Mouse (Mus musculus) lung, embryonic 14.5 days (tissue): ENCODE measurements around the gene Sema5a. TPM values are rescaled to one million over a fixed set of nuclear protein-coding genes. Genes with fewer than 3 reads are reported as not detected.

Experiments used
- ATAC-seq: fragments of 200-750 bp; cut with Nextera tagmentation; 2 replicates; pipeline ENCODE4 v1.8.0; 2017; ENCODE audit warnings: mild to moderate bottlenecking, moderate TSS enrichment, moderate library complexity; ENCODE audit not compliant: insufficient read depth
- DNase-seq: peaks from one replicate; pipeline ENCODE4 v3.0.0-alpha.2; 2015
- H3K27ac ChIP-seq: fragments of 300-500 bp; sonication (generic); 2 replicates; pipeline ENCODE4 v1.5.1; 2014; ENCODE audit warnings: low read depth, mild to moderate bottlenecking, moderate library complexity
- H3K27me3 ChIP-seq: fragments of 300-500 bp; sonication (generic); 2 replicates; pipeline ENCODE4 v1.6.1; 2014; ENCODE audit warnings: low read length, control low read depth; ENCODE audit not compliant: insufficient read depth
- H3K36me3 ChIP-seq: fragments of 300-500 bp; sonication (generic); 2 replicates; pipeline ENCODE4 v1.6.1; 2014; ENCODE audit warnings: control low read depth; ENCODE audit not compliant: insufficient read depth
- H3K4me1 ChIP-seq: fragments of 300-500 bp; sonication (generic); 2 replicates; pipeline ENCODE4 v1.6.1; 2014; ENCODE audit warnings: antibody characterized with exemption, control low read depth; ENCODE audit not compliant: insufficient read depth
- H3K4me2 ChIP-seq: fragments of 300-500 bp; sonication (generic); 2 replicates; pipeline ENCODE4 v1.6.1; 2014; ENCODE audit warnings: mild to moderate bottlenecking
- H3K4me3 ChIP-seq: fragments of 300-500 bp; sonication (generic); 2 replicates; pipeline ENCODE4 v1.5.1; 2014; ENCODE audit warnings: low read depth, low read length
- H3K9ac ChIP-seq: fragments of 300-500 bp; sonication (generic); 2 replicates; pipeline ENCODE4 v1.6.1; 2014
- H3K9me3 ChIP-seq: fragments of 300-500 bp; sonication (generic); 2 replicates; pipeline ENCODE4 v1.6.1; 2016; ENCODE audit warnings: low read depth, low read length, control low read depth
- CTCF ChIP-seq: IDR thresholded peaks from 2 replicates; pipeline ENCODE4 v1.5.1; 2016; ENCODE audit warnings: antibody characterized with exemption, low read depth
- WGBS: fragments of 180-500 bp; shearing (Covaris S2); extraction: QIAGEN DNeasy Blood & Tissue Kit; methylation state at CpG from one replicate; pipeline ENCODE4 v1.1.7; 2014; 5-methylcytosine and 5-hydroxymethylcytosine counted together
- polyA plus RNA-seq: library from polyadenylated mRNA; unstranded; fragments of >200 nt; fragmentation: Nextera tagmentation; extraction: Ambion mirVana; gene quantifications from 2 replicates; pipeline ENCODE4 v1.2.1, GENCODE M21; 2014

The Sema5a gene
- polyA plus RNA-seq, 1 experiment from 2014 or later: 17.9 TPM

DNA sequence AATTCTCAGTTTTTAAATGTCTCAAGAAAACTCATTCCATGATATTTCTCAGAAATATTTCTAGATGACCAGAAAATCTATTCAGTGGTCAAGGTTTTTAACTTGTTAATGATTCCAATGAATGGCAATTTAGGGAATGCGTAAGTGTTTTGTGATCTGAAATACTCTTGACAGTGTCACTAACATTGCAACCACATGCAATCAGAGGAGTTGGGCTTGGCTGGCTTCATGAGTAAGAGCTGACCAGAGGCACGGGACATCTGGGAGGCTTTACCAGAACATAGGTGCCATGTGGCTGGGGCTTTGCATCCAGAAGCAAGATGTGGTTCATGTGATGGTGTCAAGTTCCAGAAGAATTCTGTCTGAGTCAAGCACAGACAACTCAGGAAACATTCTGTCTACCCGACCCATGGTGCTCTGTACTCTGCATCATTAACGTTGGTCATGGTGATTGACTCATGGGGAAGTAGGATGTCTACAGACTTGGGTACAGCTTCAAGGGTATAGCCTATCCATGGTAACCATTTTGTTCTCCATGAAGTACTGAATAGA is 138.4 kb downstream of the Sema5a start:
- DNase-seq (no peak), ATAC-seq (no peak)
- Histone ChIP-seq H3K27me3 (no peaks in the 10 kb centered on the region), H3K27ac (no peak overlapping the region), H3K36me3 (no peaks in the 10 kb centered on the region), H3K4me2 (no peak overlapping the region), H3K4me1 (no peaks in the 10 kb centered on the region), H3K9me3 (no peaks in the 10 kb centered on the region), H3K9ac (no peak overlapping the region), H3K4me3 (no peak overlapping the region)
- no peak for TF ChIP-seq CTCF
- 82% methylated on average over 4 of the region's 4 CpGs for WGBS

DNA sequence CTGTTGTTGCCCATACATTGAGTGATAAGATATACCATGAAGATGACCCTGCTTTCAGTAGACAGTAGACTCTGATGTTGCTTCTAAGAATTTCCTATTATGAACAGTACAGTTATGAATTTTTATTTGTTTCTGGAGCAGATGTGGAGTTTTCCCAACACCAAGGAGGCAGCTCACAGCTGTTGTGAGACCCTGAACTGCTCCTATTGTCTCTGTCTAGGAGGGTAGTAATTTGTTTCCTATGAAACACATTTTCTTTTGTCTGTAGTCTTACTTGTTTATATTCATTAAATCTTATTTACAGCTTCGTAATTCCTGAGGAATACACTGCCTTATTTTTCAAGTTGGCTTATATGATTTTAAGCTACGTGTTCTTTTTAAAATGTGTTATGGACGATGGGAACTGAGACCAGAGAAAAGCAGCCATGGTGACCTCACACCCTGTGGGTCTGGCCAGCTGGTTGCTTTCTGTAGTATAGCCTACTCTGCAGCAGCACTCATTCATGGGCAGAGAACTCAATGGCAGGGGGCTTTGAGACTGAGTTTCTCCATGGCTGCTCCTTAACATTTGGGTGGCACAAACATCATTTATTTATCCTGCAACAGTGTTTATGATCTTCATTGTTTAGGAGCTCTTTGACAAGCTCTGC is 151.8 kb downstream of the Sema5a start:
- Histone ChIP-seq H3K4me1 (no peaks in the 10 kb centered on the region), H3K9me3 (no peaks in the 10 kb centered on the region), H3K27ac (no peak overlapping the region), H3K4me2 (no peak overlapping the region), H3K4me3 (no peak overlapping the region), H3K27me3 (no peaks in the 10 kb centered on the region), H3K9ac (no peak overlapping the region), H3K36me3 (no peaks in the 10 kb centered on the region)
- WGBS: 55% methylated on average over 3 of the region's 3 CpGs
- peak; percentile 80; the same call in 1 of the 2 replicates for ATAC-seq
- DNase-seq: peak; percentile 62
- TF ChIP-seq CTCF: no peak

DNA sequence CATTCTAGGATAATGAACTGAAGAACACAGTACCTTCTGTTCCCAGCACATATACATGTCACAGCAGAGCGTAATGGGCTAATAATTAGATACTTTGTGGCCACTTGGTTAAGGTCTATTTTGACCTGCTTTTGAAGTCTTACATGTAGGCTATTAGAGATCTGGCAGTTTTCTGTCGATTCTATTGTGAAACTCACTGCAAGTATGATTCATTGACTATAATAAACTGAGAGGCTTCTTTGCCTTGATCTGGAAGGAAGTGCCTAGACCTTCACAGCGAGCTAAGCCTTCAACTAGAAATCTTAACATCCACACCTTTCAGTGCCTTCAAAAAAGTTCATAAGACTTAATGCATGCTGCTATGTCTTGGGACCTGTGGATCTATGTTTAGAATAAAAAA is 152.5 kb downstream of the Sema5a start:
- Histone ChIP-seq H3K27me3 (no peaks in the 10 kb centered on the region), H3K9ac (no peak overlapping the region), H3K4me2 (no peak overlapping the region), H3K36me3 (no peaks in the 10 kb centered on the region), H3K27ac (no peak overlapping the region), H3K4me3 (no peak overlapping the region), H3K9me3 (no peaks in the 10 kb centered on the region), H3K4me1 (no peaks in the 10 kb centered on the region)
- TF ChIP-seq CTCF: no peak
- no peak for ATAC-seq
- DNase-seq: no peak
- 69% methylated on average over 3 of the region's 3 CpGs for WGBS

DNA sequence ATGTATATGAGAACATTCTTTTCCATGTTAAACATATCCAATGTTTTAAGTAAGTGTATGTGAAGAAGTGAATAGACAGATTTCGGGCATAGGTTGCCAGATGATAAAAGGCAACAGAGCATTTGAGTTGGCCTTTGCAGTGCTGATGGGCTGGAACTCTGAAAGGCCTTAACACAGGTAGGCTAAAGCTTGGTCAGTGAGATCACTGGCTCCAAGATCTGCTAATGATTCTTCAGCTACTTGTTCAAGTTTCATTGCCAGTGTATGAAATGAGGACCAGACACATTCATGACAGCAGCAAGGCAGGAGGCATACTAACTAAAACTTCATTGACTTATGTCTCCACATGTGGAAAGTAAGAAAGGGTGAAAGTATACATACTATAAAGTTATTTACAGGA is 154.1 kb downstream of the Sema5a start:
- ATAC-seq: no peak
- no peak for TF ChIP-seq CTCF
- H3K9ac ChIP-seq: no peak overlapping the region

DNA sequence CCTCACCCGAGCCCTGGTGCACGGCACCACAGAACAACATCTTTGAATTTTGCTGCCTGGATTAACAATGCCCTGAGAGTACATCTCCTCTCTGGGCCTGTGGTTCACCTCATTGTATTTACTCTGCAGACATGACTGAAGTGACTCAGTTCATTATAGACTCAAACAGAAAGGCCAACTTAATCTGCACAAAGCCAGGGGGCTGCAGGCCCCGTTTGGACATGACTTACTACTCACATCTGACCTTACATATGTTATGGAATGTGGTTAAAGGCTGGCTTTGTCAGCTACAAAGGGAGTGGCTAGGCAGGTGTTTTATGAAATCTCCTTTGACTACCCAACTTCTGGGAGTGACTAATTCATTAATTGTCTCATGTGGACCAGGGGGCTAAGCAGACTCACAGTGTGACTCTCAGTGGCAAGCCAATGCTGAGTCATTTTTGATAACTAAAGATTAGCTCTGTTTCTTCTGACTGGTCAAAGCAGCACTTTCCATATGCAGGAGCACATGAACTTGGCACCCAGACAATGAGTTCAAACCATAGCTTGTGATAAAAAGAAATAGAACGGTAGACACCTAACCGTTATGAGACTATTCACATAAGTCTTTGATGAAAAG is 157.4 kb downstream of the Sema5a start:
- DNase-seq (no peak), ATAC-seq (no peak)
- Histone ChIP-seq H3K9ac (no peak overlapping the region), H3K9me3 (no peaks in the 10 kb centered on the region), H3K4me1 (no peaks in the 10 kb centered on the region; the same call in 1 of the 2 replicates), H3K36me3 (no peaks in the 10 kb centered on the region), H3K4me3 (no peak overlapping the region), H3K27me3 (no peaks in the 10 kb centered on the region), H3K27ac (no peak overlapping the region), H3K4me2 (no peak overlapping the region)
- WGBS: 65% methylated on average over 5 of the region's 5 CpGs
- TF ChIP-seq CTCF: no peak

More for the DNA sequence above, 154.1 kb downstream of the Sema5a start:
- Histone ChIP-seq H3K9me3 (no peaks in the 10 kb centered on the region), H3K4me2 (no peak overlapping the region), H3K4me3 (no peak overlapping the region), H3K36me3 (no peaks in the 10 kb centered on the region), H3K27ac (no peak overlapping the region), H3K4me1 (no peaks in the 10 kb centered on the region; the same call in 1 of the 2 replicates), H3K27me3 (no peaks in the 10 kb centered on the region)
- DNase-seq: no peak
- 84% methylated on average over 1 of the region's 1 CpGs for WGBS

DNA sequence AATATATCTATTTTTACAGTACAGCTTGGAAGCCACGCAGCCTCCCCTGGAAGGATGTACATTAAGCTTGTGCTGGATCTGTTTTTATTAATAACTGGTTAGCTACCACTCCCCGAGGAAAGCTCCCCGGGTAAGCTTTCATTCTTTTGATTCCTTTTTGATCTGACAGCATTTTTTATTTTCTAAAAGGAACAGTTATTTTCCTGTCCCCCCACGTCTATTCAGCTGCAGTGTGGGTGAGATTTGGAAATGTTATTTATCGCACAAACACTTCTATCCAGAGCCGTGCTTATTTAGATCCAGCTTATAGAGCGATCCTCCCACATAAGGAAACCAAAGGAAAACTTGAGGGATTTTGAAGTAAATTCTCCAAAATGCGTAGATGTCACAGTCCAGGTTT is 158.7 kb downstream of the Sema5a start:
- Histone ChIP-seq H3K27ac (no peak overlapping the region), H3K36me3 (no peaks in the 10 kb centered on the region), H3K27me3 (no peaks in the 10 kb centered on the region), H3K4me1 (no peaks in the 10 kb centered on the region; the same call in 1 of the 2 replicates), H3K4me2 (no peak overlapping the region), H3K9ac (no peak overlapping the region), H3K9me3 (no peaks in the 10 kb centered on the region), H3K4me3 (no peak overlapping the region)
- no peak for TF ChIP-seq CTCF
- whole genome bisulfite sequencing: 66% methylated on average over 8 of the region's 8 CpGs
- no peak for ATAC-seq
- DNase-seq: no peak

DNA sequence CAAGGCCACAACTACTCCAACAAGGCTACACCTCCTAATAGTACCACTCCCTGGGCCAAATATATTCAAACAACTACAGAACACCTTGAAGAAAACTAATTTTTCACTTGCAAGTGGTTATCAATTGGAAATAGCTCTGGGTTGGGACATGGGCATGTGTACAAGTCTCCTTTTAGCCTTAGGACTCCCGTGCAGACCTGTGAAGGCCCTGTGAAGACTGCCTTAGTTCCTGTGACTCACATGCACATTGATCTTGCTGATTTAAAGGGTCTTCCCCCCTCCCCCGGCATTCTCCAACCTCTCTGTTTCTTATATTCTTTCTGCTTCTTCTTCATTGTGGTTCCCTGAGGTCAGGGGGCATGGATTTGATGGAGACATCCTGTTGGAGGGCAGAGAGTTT is 161.8 kb downstream of the Sema5a start:
- no peak for TF ChIP-seq CTCF
- H3K9ac ChIP-seq: no peak overlapping the region

More for the DNA sequence above, 161.8 kb downstream of the Sema5a start:
- Histone ChIP-seq H3K4me3 (no peak overlapping the region), H3K27ac (no peak overlapping the region), H3K4me1 (no peaks in the 10 kb centered on the region; the same call in 1 of the 2 replicates), H3K9me3 (no peaks in the 10 kb centered on the region), H3K4me2 (no peak overlapping the region), H3K27me3 (no peaks in the 10 kb centered on the region), H3K36me3 (no peaks in the 10 kb centered on the region)
- no peak for ATAC-seq
- no peak for DNase-seq
- 84% methylated on average over 2 of the region's 2 CpGs for WGBS
